Mouse (Mus musculus) midbrain, postnatal 0 days (tissue): ENCODE data around the gene Sec11a. TPM values are rescaled to one million over a fixed set of nuclear protein-coding genes. Genes with fewer than 3 reads are reported as not detected.
"Not testable (repeated sequence)": the region's sequence is repeated elsewhere in the genome, so short reads cannot be mapped to it uniquely, and the experiment has no call there.

ENCODE experiments used
- ATAC-seq: fragments of 200-750 bp; cut with Nextera tagmentation; 2 replicates; pipeline ENCODE4 v1.8.0; 2017; ENCODE audit warnings: moderate number of reproducible peaks, mild to moderate bottlenecking, moderate TSS enrichment, moderate library complexity; ENCODE audit not compliant: low FRiP score
- DNase-seq: peaks from one replicate; pipeline ENCODE4 v3.0.0-alpha.2; 2015; ENCODE audit warnings: low spot score
- H3K27ac ChIP-seq: fragments of 300-500 bp; sonication (generic); 2 replicates; pipeline ENCODE4 v1.5.1; 2014; ENCODE audit warnings: low read depth, mild to moderate bottlenecking, low read length, mixed read lengths
- H3K27me3 ChIP-seq: fragments of 300-500 bp; sonication (generic); 2 replicates; pipeline ENCODE4 v1.6.1; 2014; ENCODE audit warnings: low read length, control low read depth, mixed read lengths; ENCODE audit not compliant: insufficient read depth
- H3K36me3 ChIP-seq: fragments of 300-500 bp; sonication (generic); 2 replicates; pipeline ENCODE4 v1.6.1; 2014; ENCODE audit warnings: low read length, control low read depth, mixed read lengths; ENCODE audit not compliant: insufficient read depth
- H3K4me1 ChIP-seq: fragments of 300-500 bp; sonication (generic); 2 replicates; pipeline ENCODE4 v1.6.1; 2014; ENCODE audit warnings: mild to moderate bottlenecking, control low read depth, antibody characterized with exemption, low read length, mixed read lengths; ENCODE audit not compliant: insufficient read depth
- H3K4me2 ChIP-seq: fragments of 300-500 bp; sonication (generic); 2 replicates; pipeline ENCODE4 v1.6.1; 2014; ENCODE audit warnings: low read depth, mild to moderate bottlenecking, low read length, mixed read lengths; ENCODE audit not compliant: poor library complexity, severe bottlenecking
- H3K4me3 ChIP-seq: fragments of 300-500 bp; sonication (generic); 2 replicates; pipeline ENCODE4 v1.5.1; 2014; ENCODE audit warnings: low read depth, mild to moderate bottlenecking, low read length, moderate library complexity
- H3K9ac ChIP-seq: fragments of 300-500 bp; sonication (generic); replicated peaks from 2 replicates; pipeline ENCODE4 v1.6.1; 2014; ENCODE audit warnings: mild to moderate bottlenecking, low read length, moderate library complexity, mixed read lengths; ENCODE audit not compliant: poor library complexity, severe bottlenecking
- H3K9me3 ChIP-seq: fragments of 300-500 bp; sonication (generic); 2 replicates; pipeline ENCODE4 v1.6.1; 2016; ENCODE audit warnings: low read length, control low read depth
- CTCF ChIP-seq: IDR thresholded peaks from 2 replicates; pipeline ENCODE4 v1.5.1; 2016; ENCODE audit warnings: antibody characterized with exemption, mild to moderate bottlenecking
- WGBS: fragments of 180-500 bp; shearing (Covaris S2); extraction: QIAGEN DNeasy Blood & Tissue Kit; methylation state at CpG from one replicate; pipeline ENCODE4 v1.1.7; 2014; 5-methylcytosine and 5-hydroxymethylcytosine counted together
- polyA plus RNA-seq: library from polyadenylated mRNA; unstranded; fragments of >200 nt; fragmentation: Nextera tagmentation; extraction: Ambion mirVana; gene quantifications from 2 replicates; pipeline ENCODE4 v1.2.1, GENCODE M21; 2015
- total RNA-seq: library from RNA; depleted of rRNA; stranded (reverse); fragments of >200 nt; gene quantifications from 2 replicates; pipeline ENCODE4 v1.2.3, GENCODE M21; 2014

The Sec11a gene
- total and polyA plus RNA-seq, 2 experiments from 2014 or later: 54.5 to 128 TPM

- TF ChIP-seq CTCF: no peak
- Histone ChIP-seq H3K9ac (no peak overlapping the region), H3K27ac (no peak overlapping the region), H3K9me3 (no peaks in the 10 kb centered on the region), H3K36me3 (no peaks in the 10 kb centered on the region), H3K4me3 (no peak overlapping the region), H3K27me3 (no peaks in the 10 kb centered on the region), H3K4me1 (no peaks in the 10 kb centered on the region), H3K4me2 (no peak overlapping the region)
- ATAC-seq: no peak
- WGBS: 64% methylated on average over 3 of the region's 3 CpGs
- no peak for DNase-seq
These were observed 4.6 kb upstream of the Sec11a start for GRCm38 (mm10) chr7:80952140-80952539.

DNA sequence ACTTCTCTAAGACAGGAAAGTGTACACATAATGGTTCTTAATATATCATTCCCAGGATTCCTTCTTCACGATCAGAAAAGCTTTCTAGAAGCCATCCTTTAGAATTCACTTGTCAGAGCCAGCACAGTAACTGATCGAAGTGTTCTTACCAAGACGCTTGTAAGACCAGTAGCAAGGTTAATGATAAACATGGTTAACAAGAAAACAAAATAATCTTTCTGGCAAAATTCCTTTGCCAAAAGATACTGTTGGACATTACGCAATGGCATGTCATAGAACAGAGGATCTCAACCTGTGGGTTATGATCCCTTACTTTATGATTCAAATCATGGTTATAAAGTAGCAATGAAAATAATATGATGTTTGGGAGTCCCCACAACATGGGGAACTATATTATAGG, 3.9 kb upstream of the Sec11a start:
- no peaks in the 10 kb centered on the region for H3K9me3 ChIP-seq
- no peak for DNase-seq
- no peak for ATAC-seq
- H3K27ac ChIP-seq: no peak overlapping the region
- no peak overlapping the region for H3K4me3 ChIP-seq
- H3K4me2 ChIP-seq: no peak overlapping the region
- TF ChIP-seq CTCF: no peak
- WGBS: 92% methylated on average over 4 of the region's 4 CpGs
- no peaks in the 10 kb centered on the region for H3K36me3 ChIP-seq
- H3K9ac ChIP-seq: no peak overlapping the region
- H3K27me3 ChIP-seq: no peaks in the 10 kb centered on the region
- no peaks in the 10 kb centered on the region for H3K4me1 ChIP-seq

DNA sequence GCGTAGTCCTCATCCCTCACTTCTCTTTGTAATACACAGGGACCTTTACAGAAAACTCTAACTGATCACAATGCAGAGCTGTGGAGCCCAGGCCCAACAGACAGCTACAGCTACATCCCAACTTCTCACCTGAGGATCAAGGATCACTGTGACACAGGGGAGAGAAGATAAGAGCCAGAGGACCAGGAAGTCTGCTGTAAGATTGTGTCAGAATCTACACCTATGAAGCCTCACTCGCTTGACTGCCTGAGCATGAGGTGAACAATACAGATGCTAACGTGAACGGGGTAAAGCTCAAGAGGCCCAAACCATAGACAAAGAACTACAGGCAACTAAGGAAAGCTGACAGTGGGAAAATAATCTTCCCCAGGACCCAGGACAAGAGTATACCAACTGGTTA, 7.8 kb downstream of the Sec11a start:
- H3K4me3 ChIP-seq: no peak overlapping the region
- no peak overlapping the region for H3K9ac ChIP-seq
- H3K27me3 ChIP-seq: no peaks in the 10 kb centered on the region
- peaks cover 4% of the 10 kb centered on the region for H3K36me3 ChIP-seq
- DNase-seq: no peak
- TF ChIP-seq CTCF: no peak
- H3K4me2 ChIP-seq: no peak overlapping the region
- no peak overlapping the region for H3K27ac ChIP-seq
- ATAC-seq: no peak
- H3K4me1 ChIP-seq: no peaks in the 10 kb centered on the region
- H3K9me3 ChIP-seq: no peaks in the 10 kb centered on the region
- WGBS: 94% methylated on average over 4 of the region's 4 CpGs

GRCm38 (mm10) chr7:80937304-80937666, 10.3 kb downstream of the Sec11a start:
- DNase-seq, ATAC-seq: not testable (repeated sequence)

GRCm38 (mm10) chr7:80936617-80937303, 10.8 kb downstream of the Sec11a start:
- not testable (repeated sequence) for DNase-seq, H3K27me3 ChIP-seq, ATAC-seq, H3K9me3 ChIP-seq, H3K4me2 ChIP-seq, H3K4me1 ChIP-seq, H3K4me3 ChIP-seq, H3K9ac ChIP-seq, H3K27ac ChIP-seq
- 81% methylated on average over 7 of the region's 7 CpGs for WGBS
- H3K36me3 ChIP-seq: peaks cover 19% of the 10 kb centered on the region

More at GRCm38 (mm10) chr7:80937304-80937666, 10.3 kb downstream of the Sec11a start:
- peaks cover 19% of the 10 kb centered on the region for H3K36me3 ChIP-seq
- not testable (repeated sequence) for H3K4me1 ChIP-seq, H3K9me3 ChIP-seq, H3K27ac ChIP-seq, H3K9ac ChIP-seq, H3K27me3 ChIP-seq, H3K4me2 ChIP-seq, H3K4me3 ChIP-seq

DNA sequence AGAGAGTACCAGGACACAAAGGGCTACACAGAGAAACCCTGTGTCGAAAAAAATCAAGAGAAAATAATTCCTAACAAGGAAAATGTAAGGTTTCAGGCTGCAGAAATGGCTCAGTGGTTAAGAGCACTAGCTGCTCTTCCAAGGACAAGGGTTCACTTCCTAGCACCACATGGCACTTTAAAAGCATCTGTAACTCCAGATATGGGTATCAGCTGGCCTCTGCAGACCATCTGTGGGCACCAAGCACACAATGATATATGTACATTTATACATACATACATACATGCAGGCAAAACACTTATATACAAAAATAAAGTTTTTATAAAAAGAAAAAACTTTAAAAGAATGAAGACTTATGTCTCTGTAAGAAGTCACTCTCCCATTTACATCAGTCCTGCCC, 11.7 kb downstream of the Sec11a start:
- Histone ChIP-seq H3K4me1 (no peaks in the 10 kb centered on the region), H3K4me2 (no peak overlapping the region), H3K4me3 (no peak overlapping the region), H3K9ac (no peak overlapping the region), H3K27me3 (no peaks in the 10 kb centered on the region), H3K9me3 (no peaks in the 10 kb centered on the region), H3K27ac (no peak overlapping the region), H3K36me3 (peaks cover 22% of the 10 kb centered on the region)
- DNase-seq: no peak
- ATAC-seq: no peak
- 100% methylated on average over 1 of the region's 1 CpGs for WGBS
- no peak for TF ChIP-seq CTCF
